Mouse (Mus musculus) cortical plate, adult 2 months (tissue): Measurements from ENCODE around the gene Hist1h2be.
"Not testable (repeated sequence)": the region's sequence is repeated elsewhere in the genome, so short reads cannot be mapped to it uniquely, and the experiment has no call there.

Experiments used
- CTCF ChIP-seq: fragments of 200-500 bp; IDR thresholded peaks from 2 replicates; pipeline ENCODE4 v1.5.1; 2011; ENCODE audit warnings: mild to moderate bottlenecking, control low read depth, low read length; ENCODE audit not compliant: insufficient read depth; ENCODE audit errors: extremely low read depth
- POLR2A ChIP-seq: fragments of 200-500 bp; IDR thresholded peaks from 2 replicates; pipeline ENCODE4 v1.6.1; 2011; ENCODE audit warnings: mild to moderate bottlenecking, low read length, control low read depth; ENCODE audit not compliant: insufficient read depth; ENCODE audit errors: extremely low read depth

GRCm38 (mm10) chr13:23539821-23540220 lies 81.1 kb downstream of the Hist1h2be start:
- TF ChIP-seq CTCF, POLR2A: not testable (repeated sequence)
